Comparison of ENCODE assay signal across 21 mouse cellular contexts in genomic region chr17:80124985-80125750, GRCm38 (mm10).
"Had no signal": no experiment of that assay in that cellular context is flagged by ENCODE, and none has a peak within 500 bp of the region (broad histone marks: within the 10 kb centered on the region; RNA-seq: fewer than 3 reads in every experiment).

No protein-coding gene starts in this region.

- DNase-seq: layer of hippocampus, adult 9-11 months; liver; lung, adult 18-20 months; lung, postnatal 10 days; lung, postnatal 4 days; retina, postnatal 1 day; right cerebral cortex, postnatal 25 days; spleen, adult 18-20 months; thymus, postnatal 25 days had no signal

- ATAC-seq: intestine, postnatal 0 days; liver, embryonic 12.5 days; midbrain, embryonic 16.5 days had no signal

- H3K9me3 ChIP-seq: limb, embryonic 10.5 days; limb, embryonic 13.5 days; liver, embryonic 12.5 days; liver, embryonic 15.5 days; lung, embryonic 15.5 days; midbrain, embryonic 12.5 days; neural tube, embryonic 13.5 days; stomach, embryonic 15.5 days had no signal

- H3K27me3 ChIP-seq: limb, embryonic 13.5 days; lung, embryonic 15.5 days; neural tube, embryonic 13.5 days; stomach, embryonic 15.5 days had no signal

- H3K4me3 ChIP-seq: layer of hippocampus, adult 2 months; limb, embryonic 10.5 days; limb, embryonic 13.5 days; liver, embryonic 12.5 days; liver, embryonic 15.5 days; lung, embryonic 15.5 days; midbrain, embryonic 12.5 days; myocyte; neural tube, embryonic 13.5 days; stomach, embryonic 15.5 days had no signal

- H3K4me2 ChIP-seq: limb, embryonic 13.5 days; liver, embryonic 12.5 days; liver, embryonic 15.5 days; lung, embryonic 15.5 days; midbrain, embryonic 12.5 days; neural tube, embryonic 13.5 days; stomach, embryonic 15.5 days had no signal

- H3K36me3 ChIP-seq: limb, embryonic 10.5 days; limb, embryonic 13.5 days; liver, embryonic 12.5 days; liver, embryonic 15.5 days; lung, embryonic 15.5 days; midbrain, embryonic 12.5 days; neural tube, embryonic 13.5 days; stomach, embryonic 15.5 days had no signal

- H3K9ac ChIP-seq: limb, embryonic 13.5 days; liver, embryonic 12.5 days; liver, embryonic 15.5 days; lung, embryonic 15.5 days; midbrain, embryonic 12.5 days; neural tube, embryonic 13.5 days; stomach, embryonic 15.5 days had no signal

- H3K27ac ChIP-seq: limb, embryonic 10.5 days; limb, embryonic 13.5 days; liver, embryonic 12.5 days; liver, embryonic 15.5 days; lung, embryonic 15.5 days; midbrain, embryonic 12.5 days; neural tube, embryonic 13.5 days; stomach, embryonic 15.5 days had no signal
